Mouse (Mus musculus): ENCODE data around the gene Tmem86b.

DNA sequence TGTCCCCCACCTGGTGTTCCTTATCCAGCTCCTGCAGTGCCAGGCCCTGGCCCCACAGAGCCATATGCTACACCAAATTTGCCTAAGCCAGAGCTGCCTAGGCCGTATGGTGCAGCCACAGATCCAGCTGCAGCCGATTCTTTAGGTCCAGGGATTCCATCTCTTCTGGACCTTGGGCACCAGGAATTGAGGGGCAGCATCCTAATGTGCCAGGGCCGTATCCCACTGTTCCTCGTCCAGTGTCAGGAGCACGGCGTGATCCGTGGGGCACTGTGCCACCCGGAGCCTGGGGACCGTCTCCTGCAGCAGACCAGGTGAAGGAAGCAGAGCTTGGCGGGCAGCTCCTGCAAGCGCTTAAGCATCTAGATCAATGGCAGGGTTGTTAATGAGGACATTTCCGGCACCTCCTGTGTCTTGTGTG, 19.3 kb downstream of the Tmem86b start:
- TF ChIP-seq CTCF (conservative IDR thresholded peaks at IDR 0.05 in 1 of 2, IDR thresholded peaks at IDR 0.05 in 1 of 2; ENCODE audit: low read depth in 2 of 2, low read length in 2 of 2) (no peak), SIN3A (IDR thresholded peaks at IDR 0.05; ENCODE audit: low read length) (no peak), CHD1 (IDR thresholded peaks at IDR 0.05; ENCODE audit: low read depth, low read length) (no peak), UBTF (IDR thresholded peaks at IDR 0.05; ENCODE audit: low read depth, low read length) (no peak), ZNF384 (IDR thresholded peaks at IDR 0.05; ENCODE audit: low read depth, low read length) (no peak), POLR2A (IDR thresholded peaks at IDR 0.05; ENCODE audit: low read depth, low read length) (no peak), ZMIZ1 (IDR thresholded peaks at IDR 0.05; ENCODE audit: low read depth, low read length) (no peak), GABPA (IDR thresholded peaks at IDR 0.05; ENCODE audit: insufficient replicate concordance, low read depth, low read length) (no peak), MAZ (IDR thresholded peaks at IDR 0.05; ENCODE audit: low read depth, low read length) (no peak), EP300 (IDR thresholded peaks at IDR 0.05; ENCODE audit: low read length) (no peak)

All from CH12.LX (cell line).